Mouse (Mus musculus) erythroblast, embryonic 14.5 days (primary cell): ENCODE measurements around the gene D630045J12Rik. TPM values are rescaled to one million over a fixed set of nuclear protein-coding genes. Genes with fewer than 3 reads are reported as not detected.

ENCODE experiments used
- H3K27me3 ChIP-seq: 2 replicates; pipeline ENCODE4 v1.6.1; 2012; ENCODE audit warnings: inconsistent platforms; ENCODE audit not compliant: control insufficient read depth
- H3K36me3 ChIP-seq: 2 replicates; pipeline ENCODE4 v1.6.1; 2012; ENCODE audit warnings: mild to moderate bottlenecking, inconsistent platforms; ENCODE audit not compliant: control insufficient read depth
- H3K4me1 ChIP-seq: 2 replicates; pipeline ENCODE4 v1.6.1; 2012; ENCODE audit warnings: inconsistent platforms; ENCODE audit not compliant: control insufficient read depth
- H3K4me3 ChIP-seq: replicated peaks from 2 replicates; pipeline ENCODE3; 2012; ENCODE audit warnings: moderate library complexity, mild to moderate bottlenecking, inconsistent platforms
- H3K9me3 ChIP-seq: 2 replicates; pipeline ENCODE4 v1.6.1; 2012; ENCODE audit warnings: low read length, inconsistent platforms, mixed read lengths; ENCODE audit not compliant: control insufficient read depth
- GATA1 ChIP-seq: IDR thresholded peaks from 2 replicates; pipeline ENCODE4 v1.6.1; 2012; ENCODE audit warnings: low read length, inconsistent platforms, mixed read lengths
- TAL1 ChIP-seq: IDR thresholded peaks from 3 replicates; pipeline ENCODE4 v1.6.1; 2012; ENCODE audit warnings: low read length, inconsistent platforms, mixed read lengths
- polyA plus RNA-seq: library from polyadenylated mRNA; stranded (reverse); fragments of >175 nt; gene quantifications from 2 replicates; pipeline ENCODE4 v1.2.3, GENCODE M21; 2012

Gene D630045J12Rik
- polyA plus RNA-seq, 1 experiment: under 0.01 TPM

DNA sequence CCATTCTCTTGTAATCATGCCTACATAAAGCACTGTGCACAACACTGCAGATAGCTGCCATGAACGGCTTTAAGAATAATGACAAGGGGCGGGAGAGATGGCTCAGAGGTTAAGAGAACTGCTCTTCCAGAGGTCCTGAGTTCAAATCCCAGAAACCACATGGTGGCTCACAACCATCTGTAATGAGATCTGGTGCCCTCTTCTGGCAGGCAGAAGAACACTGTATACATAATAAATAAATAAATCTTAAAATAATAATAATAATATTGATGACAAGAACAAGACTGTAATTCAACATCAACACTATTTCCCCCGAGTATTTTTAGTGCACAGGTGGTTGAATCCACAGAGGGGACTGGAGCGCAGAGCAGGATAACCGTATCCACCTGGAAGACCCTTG is 97.6 kb downstream of the D630045J12Rik start:
- Histone ChIP-seq H3K4me3 (no peak overlapping the region), H3K36me3 (no peaks in the 10 kb centered on the region), H3K27me3 (no peaks in the 10 kb centered on the region), H3K9me3 (no peaks in the 10 kb centered on the region), H3K4me1 (peaks cover 6% of the 10 kb centered on the region)
- TF ChIP-seq GATA1 (no peak), TAL1 (no peak)

DNA sequence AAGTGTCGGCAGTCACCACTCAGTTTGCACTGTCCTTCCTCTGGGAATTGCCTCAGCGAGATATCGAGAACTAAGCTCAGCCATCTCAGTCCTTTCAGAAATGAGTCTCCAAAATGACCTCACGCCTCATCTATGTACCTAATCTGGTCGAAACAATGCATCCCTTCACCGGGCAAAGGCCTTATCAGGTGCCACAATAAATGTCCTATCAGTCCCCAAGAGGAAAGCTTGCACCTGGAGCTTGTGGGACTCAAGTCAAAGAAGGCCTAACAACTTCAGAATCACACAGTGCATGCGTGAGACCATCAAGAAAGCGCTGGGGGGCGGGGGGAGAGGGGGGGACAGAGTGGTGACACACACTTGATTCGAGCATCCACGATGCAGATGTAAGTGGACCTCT is 101.5 kb downstream of the D630045J12Rik start:
- no peaks in the 10 kb centered on the region for H3K27me3 ChIP-seq
- peaks cover 6% of the 10 kb centered on the region for H3K4me1 ChIP-seq

DNA sequence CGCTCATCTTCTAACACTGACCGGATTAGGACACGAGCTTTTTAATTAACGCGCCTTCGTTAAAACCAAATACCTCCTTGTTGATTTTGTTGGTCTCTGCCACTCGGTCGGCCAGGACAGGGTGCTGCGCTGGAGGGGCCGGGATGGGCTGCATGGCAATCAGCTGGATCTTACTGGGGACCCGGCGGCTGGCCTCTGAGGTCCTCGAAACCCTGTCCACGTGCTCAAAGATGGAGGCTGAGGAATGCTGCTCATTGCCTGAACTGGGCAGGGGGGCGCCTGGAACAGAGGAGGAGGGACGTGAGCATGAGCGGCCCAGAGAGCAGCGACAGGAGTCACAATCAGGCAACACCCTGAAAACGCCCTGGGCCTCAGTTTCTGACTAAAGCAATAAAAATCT is 104.3 kb downstream of the D630045J12Rik start:
- TF ChIP-seq GATA1 (no peak), TAL1 (no peak)
- no peaks in the 10 kb centered on the region for H3K27me3 ChIP-seq
- H3K4me3 ChIP-seq: no peak overlapping the region
- H3K36me3 ChIP-seq: no peaks in the 10 kb centered on the region
- peaks cover 6% of the 10 kb centered on the region for H3K4me1 ChIP-seq
- no peaks in the 10 kb centered on the region for H3K9me3 ChIP-seq

More for the DNA sequence above, 101.5 kb downstream of the D630045J12Rik start:
- no peaks in the 10 kb centered on the region for H3K9me3 ChIP-seq
- H3K4me3 ChIP-seq: no peak overlapping the region
- TF ChIP-seq GATA1: no peak
- TF ChIP-seq TAL1: no peak
- H3K36me3 ChIP-seq: no peaks in the 10 kb centered on the region

DNA sequence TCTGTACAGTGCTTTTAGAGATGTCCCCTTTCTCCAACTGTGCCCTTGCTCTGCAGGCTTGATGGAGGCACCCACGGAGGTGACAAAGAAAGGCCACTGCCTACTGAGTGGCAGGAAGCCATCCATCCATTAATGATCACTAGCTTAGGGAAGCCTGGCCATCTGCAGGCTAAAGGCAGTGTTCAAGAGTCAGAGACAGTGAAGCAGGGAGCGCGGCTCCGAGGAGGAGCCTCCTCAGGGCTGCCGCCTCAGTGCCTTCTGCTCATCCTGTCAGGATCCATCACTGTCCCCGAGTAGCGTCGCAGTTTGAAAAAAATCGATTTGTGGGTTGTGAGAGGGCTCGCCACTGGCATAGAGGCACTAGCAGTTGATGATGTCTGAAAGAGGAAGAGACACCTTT is 105.2 kb downstream of the D630045J12Rik start:
- no peaks in the 10 kb centered on the region for H3K36me3 ChIP-seq
- no peak for TF ChIP-seq TAL1
- no peak for TF ChIP-seq GATA1
- no peak overlapping the region for H3K4me3 ChIP-seq
- no peaks in the 10 kb centered on the region for H3K9me3 ChIP-seq
- H3K27me3 ChIP-seq: no peaks in the 10 kb centered on the region
- H3K4me1 ChIP-seq: peaks cover 6% of the 10 kb centered on the region

DNA sequence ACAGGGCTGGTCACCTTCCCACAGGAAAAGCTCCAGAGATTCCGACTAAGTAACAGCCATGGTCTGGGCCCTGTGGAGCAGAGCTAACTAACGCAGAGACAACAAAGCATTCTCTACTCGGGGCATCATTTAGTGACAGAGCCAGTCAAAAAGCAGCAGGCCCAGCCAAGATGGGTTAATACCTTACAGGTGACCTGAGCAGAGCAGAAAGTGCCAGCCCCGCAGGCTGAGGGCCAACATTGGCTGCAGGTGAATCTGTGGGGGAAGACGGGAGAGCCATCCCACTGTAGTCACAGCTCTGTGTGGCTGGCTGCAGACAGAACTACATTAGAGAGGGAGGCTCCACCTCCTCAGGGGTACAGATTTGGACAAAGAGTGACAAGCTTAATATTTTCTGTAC is 106.5 kb downstream of the D630045J12Rik start:
- no peaks in the 10 kb centered on the region for H3K36me3 ChIP-seq
- no peak for TF ChIP-seq GATA1
- TF ChIP-seq TAL1: no peak
- H3K4me3 ChIP-seq: no peak overlapping the region
- H3K4me1 ChIP-seq: peaks cover 2% of the 10 kb centered on the region
- H3K9me3 ChIP-seq: no peaks in the 10 kb centered on the region
- H3K27me3 ChIP-seq: no peaks in the 10 kb centered on the region

DNA sequence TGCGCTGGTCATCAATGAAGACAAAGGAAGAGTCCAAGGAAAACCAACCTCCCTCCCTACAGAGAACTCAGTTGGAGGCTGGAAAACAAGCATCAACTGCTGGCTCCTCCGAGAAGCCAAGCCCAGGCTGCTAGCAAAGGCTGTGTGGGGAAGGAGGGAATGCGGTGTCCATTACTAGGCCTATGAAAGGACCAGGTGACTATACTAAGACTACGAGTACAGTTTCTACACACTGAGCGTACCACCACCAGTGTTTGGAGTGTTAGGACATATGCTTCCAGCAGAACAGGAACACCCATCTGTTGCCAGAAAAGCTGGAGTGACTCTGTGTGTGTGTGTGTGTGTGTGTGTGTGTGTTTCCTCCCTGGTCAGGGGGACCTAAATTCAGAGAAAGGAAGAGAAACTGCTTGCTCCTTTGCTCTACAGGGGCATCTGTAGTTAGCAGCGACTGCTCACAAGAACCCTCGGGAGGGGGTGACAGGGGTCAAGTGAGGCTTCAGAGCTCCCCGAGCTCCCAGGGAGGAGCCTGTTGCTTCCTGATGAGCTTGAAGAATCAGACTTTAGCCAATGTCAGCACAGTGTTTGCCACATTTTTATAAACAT is 108.2 kb downstream of the D630045J12Rik start:
- no peak overlapping the region for H3K4me3 ChIP-seq
- H3K36me3 ChIP-seq: no peaks in the 10 kb centered on the region
- no peaks in the 10 kb centered on the region for H3K4me1 ChIP-seq
- H3K9me3 ChIP-seq: no peaks in the 10 kb centered on the region
- TF ChIP-seq TAL1 (no peak), GATA1 (no peak)
- no peaks in the 10 kb centered on the region for H3K27me3 ChIP-seq

DNA sequence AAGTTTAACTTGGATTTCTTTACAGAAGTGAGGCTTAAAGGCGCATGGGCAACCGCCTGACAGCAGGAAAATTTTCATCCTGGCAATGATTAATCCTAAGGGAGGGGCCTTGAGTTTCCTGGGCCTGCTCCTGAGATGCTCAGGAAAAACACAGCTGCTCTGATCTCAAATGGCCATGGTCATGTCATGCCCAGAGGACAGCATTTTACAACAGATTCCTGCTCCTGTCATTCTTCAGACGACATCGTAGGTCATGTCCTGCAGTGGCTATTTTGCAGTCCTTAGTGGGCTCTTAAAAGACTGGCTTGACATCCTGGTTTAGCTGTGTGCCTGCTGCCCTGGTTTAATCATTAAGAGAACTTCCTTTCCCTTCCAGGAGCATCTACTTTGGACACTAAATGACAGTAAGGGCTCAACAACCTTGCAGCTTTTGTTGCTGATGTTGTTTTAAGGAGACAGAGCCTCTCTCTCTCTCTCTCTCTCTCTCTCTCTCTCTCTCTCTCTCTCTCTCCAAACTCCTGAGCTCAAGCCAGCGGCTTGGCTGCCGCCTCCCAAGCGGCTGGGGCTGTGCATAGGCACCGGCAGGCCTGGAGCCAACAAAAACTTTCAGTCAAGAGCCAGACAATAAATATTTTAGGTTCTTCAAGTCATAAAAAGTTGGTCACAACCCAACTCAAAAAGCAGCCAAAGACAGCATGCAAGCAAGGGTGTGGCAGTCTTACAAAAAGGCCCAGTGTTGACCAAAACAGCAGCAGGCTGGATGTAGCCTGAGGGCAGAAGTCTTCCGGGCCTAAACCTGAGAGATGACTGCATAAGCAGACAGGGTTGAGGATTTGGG is 109.4 kb downstream of the D630045J12Rik start:
- no peak for TF ChIP-seq TAL1
- TF ChIP-seq GATA1: no peak
- no peaks in the 10 kb centered on the region for H3K4me1 ChIP-seq
- no peaks in the 10 kb centered on the region for H3K9me3 ChIP-seq
- H3K4me3 ChIP-seq: no peak overlapping the region
- no peaks in the 10 kb centered on the region for H3K36me3 ChIP-seq
- H3K27me3 ChIP-seq: no peaks in the 10 kb centered on the region

DNA sequence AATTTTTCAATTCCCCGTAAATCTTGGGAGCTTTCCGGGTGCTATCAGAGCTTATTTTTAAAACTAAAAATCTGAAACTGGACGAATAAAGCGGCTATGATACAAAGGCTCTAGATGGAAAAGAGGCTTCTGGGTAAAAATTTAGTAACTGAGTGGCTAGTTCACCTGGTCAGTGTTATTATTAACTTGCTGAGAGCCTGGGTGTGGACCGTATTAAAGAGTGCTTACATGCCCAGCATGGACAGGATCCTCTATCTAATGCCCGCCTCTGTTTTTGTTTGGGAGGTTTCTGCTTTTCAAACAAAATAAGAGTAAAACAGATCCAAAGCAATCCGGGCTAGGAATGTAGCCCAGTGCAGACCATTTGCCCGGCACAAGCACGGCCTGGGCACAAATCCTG is 113.4 kb downstream of the D630045J12Rik start:
- H3K36me3 ChIP-seq: no peaks in the 10 kb centered on the region
- no peaks in the 10 kb centered on the region for H3K27me3 ChIP-seq
- TF ChIP-seq TAL1: no peak
- no peak for TF ChIP-seq GATA1
- H3K4me3 ChIP-seq: no peak overlapping the region
- H3K9me3 ChIP-seq: no peaks in the 10 kb centered on the region
- no peaks in the 10 kb centered on the region for H3K4me1 ChIP-seq

DNA sequence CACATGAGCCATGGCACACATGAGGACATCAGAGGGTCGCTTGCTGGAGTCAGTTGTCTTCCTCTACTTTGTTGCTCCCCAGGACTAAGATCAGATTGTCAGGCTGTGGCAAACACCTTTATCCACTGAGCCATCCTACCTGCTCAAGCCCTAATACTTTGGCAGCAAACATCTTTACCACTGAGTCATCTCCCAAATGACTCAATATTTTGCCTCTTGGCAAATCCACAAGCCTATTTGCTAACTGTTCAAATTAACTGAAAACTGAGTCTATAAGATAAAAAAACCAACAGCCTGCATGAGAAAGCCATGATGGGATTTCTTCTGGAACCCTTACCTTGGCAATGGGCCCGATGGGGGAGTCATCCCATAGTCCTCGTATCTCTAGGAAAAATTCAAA is 114.7 kb downstream of the D630045J12Rik start:
- no peaks in the 10 kb centered on the region for H3K27me3 ChIP-seq
- no peak overlapping the region for H3K4me3 ChIP-seq
- no peak for TF ChIP-seq GATA1
- TF ChIP-seq TAL1: no peak
- H3K9me3 ChIP-seq: no peaks in the 10 kb centered on the region
- no peaks in the 10 kb centered on the region for H3K4me1 ChIP-seq
- no peaks in the 10 kb centered on the region; the same call in 1 of the 2 replicates for H3K36me3 ChIP-seq
